Mouse (Mus musculus) lung, postnatal 10 days (tissue): ENCODE data around the gene Cpne5.
"Not testable (repeated sequence)": the region's sequence is repeated elsewhere in the genome, so short reads cannot be mapped to it uniquely, and the experiment has no call there.

Experiments
- DNase-seq: peaks from one replicate; pipeline ENCODE4 v3.0.0; 2021

The Cpne5 gene

GRCm38 (mm10) chr17:29123578-29124174, 114.3 kb downstream of the Cpne5 start:
- peak; percentile 52 for DNase-seq

GRCm38 (mm10) chr17:29122817-29123216, 115.2 kb downstream of the Cpne5 start:
- peak; percentile 75 for DNase-seq

- peak; percentile 76 for DNase-seq
Measured at GRCm38 (mm10) chr17:29120666-29121065, 117.3 kb downstream of the Cpne5 start.

- DNase-seq = no peak
Measured at GRCm38 (mm10) chr17:29118057-29118456, 119.9 kb downstream of the Cpne5 start.

GRCm38 (mm10) chr17:29117006-29117648, 120.8 kb downstream of the Cpne5 start:
- DNase-seq = no peak

- no peak for DNase-seq
Measured at GRCm38 (mm10) chr17:29116023-29116422, 121.9 kb downstream of the Cpne5 start.

- no peak for DNase-seq
Measured at GRCm38 (mm10) chr17:29113591-29114352, 124.2 kb downstream of the Cpne5 start, which contains the start of gene Rab44. Rab44 (plus strand) TSS chr17:29114145.

- DNase-seq = no peak
Measured at GRCm38 (mm10) chr17:29111332-29111731, 126.6 kb downstream of the Cpne5 start.

GRCm38 (mm10) chr17:29110356-29110755, 127.6 kb downstream of the Cpne5 start:
- DNase-seq = not testable (repeated sequence)
